Mouse (Mus musculus) gastrocnemius, adult 8-10 months (tissue): Measurements from ENCODE around the gene Cdk11b. TPM values are rescaled to one million over a fixed set of nuclear protein-coding genes. Genes with fewer than 3 reads are reported as not detected.
"Not testable (repeated sequence)": the region's sequence is repeated elsewhere in the genome, so short reads cannot be mapped to it uniquely, and the experiment has no call there.

Experiments used
- DNase-seq, 2 experiments: peaks; one replicate each; pipeline ENCODE4 v3.0.0; 2022; ENCODE audit warnings: low spot score in 2 of 2
- total RNA-seq, 4 experiments: library from RNA; stranded (reverse); gene quantifications; 2 replicates each; pipeline ENCODE4 v1.2.4; 2022

Cdk11b gene
- total RNA-seq, 4 experiments from 2014 or later = 22.7 to 30.1 (median 27.5) TPM

- no peak for DNase-seq
These were observed 42.2 kb downstream of the Cdk11b start for GRCm38 (mm10) chr4:155666903-155667302.

- peak; percentile 97 for DNase-seq
These were observed 44.3 kb downstream of the Cdk11b start, which contains the start of gene Mib2 for GRCm38 (mm10) chr4:155668689-155669597. Gene Mib2 (minus strand): TSS chr4:155669198.

GRCm38 (mm10) chr4:155669598-155670075, 45.0 kb downstream of the Cdk11b start:
- no peak for DNase-seq

GRCm38 (mm10) chr4:155670236-155670635, 45.6 kb downstream of the Cdk11b start:
- DNase-seq = not testable (repeated sequence)

GRCm38 (mm10) chr4:155672082-155672481, 47.4 kb downstream of the Cdk11b start:
- no peak for DNase-seq

- no peak for DNase-seq
These were observed 51.3 kb downstream of the Cdk11b start for GRCm38 (mm10) chr4:155675991-155676390.

GRCm38 (mm10) chr4:155683670-155684277, 59.1 kb downstream of the Cdk11b start:
- DNase-seq = not testable (repeated sequence)

GRCm38 (mm10) chr4:155687764-155688163, 63.1 kb downstream of the Cdk11b start:
- DNase-seq = not testable (repeated sequence)

GRCm38 (mm10) chr4:155690571-155691375, 66.1 kb downstream of the Cdk11b start:
- DNase-seq = no peak

GRCm38 (mm10) chr4:155692421-155692820, 67.8 kb downstream of the Cdk11b start:
- DNase-seq = no peak

GRCm38 (mm10) chr4:155694111-155694481, 69.4 kb downstream of the Cdk11b start, which contains the start of gene Fndc10:
Gene Fndc10 (plus strand): TSS chr4:155694342.
- DNase-seq = peak; percentile 25 to 50

GRCm38 (mm10) chr4:155694482-155695401, 70.1 kb downstream of the Cdk11b start:
- peak; percentile 16 to 31 for DNase-seq

GRCm38 (mm10) chr4:155695531-155696062, 70.9 kb downstream of the Cdk11b start:
- DNase-seq = no peak

GRCm38 (mm10) chr4:155696261-155697255, 71.9 kb downstream of the Cdk11b start:
- DNase-seq = no peak

Other genes starting within 250 kb of the Cdk11b start
- under 1 TPM; 0.67 to 0.92 (median 0.76) TPM for gene Gabrd, start 226.7 kb upstream of the Cdk11b start, total RNA-seq
- under 1 TPM; 0.22 to 0.47 (median 0.39) TPM for gene Cfap74, start 215.7 kb upstream of the Cdk11b start, total RNA-seq
- gene Tmem52, start 155.7 kb upstream of the Cdk11b start, total RNA-seq = 100 to 1,000 TPM; 139 to 250 (median 181) TPM
- gene Gnb1, start 133.5 kb upstream of the Cdk11b start, total RNA-seq = 10 to 100 TPM; 44.1 to 58.4 (median 47.3) TPM
- gene Nadk, start 62.5 kb upstream of the Cdk11b start, total RNA-seq = 10 to 100 TPM; 10.8 to 19.0 (median 15.8) TPM
- gene Slc35e2, start 23.4 kb upstream of the Cdk11b start, total RNA-seq = 1 to 10 TPM; 2.8 to 3.8 (median 3.4) TPM
- not detected for gene Gm10563, start 20.6 kb downstream of the Cdk11b start, total RNA-seq
- gene Mmp23, start 28.5 kb downstream of the Cdk11b start, total RNA-seq = 1 to 10 TPM in 2 of 4 experiments, under 1 TPM in 2; 0.70 to 1.6 (median 1.1) TPM
- gene Mib2, start 44.3 kb downstream of the Cdk11b start, total RNA-seq = 10 to 100 TPM; 17.8 to 22.6 (median 18.8) TPM
- gene Fndc10, start 69.5 kb downstream of the Cdk11b start, total RNA-seq = 1 to 10 TPM in 3 of 4 experiments, under 1 TPM in 1; 0.70 to 1.5 (median 1.1) TPM
- 10 to 100 TPM; 37.8 to 42.0 (median 38.2) TPM for gene Ssu72, start 79.9 kb downstream of the Cdk11b start, total RNA-seq
- gene Tmem240, start 109.9 kb downstream of the Cdk11b start, total RNA-seq = under 1 TPM; 0.19 to 0.62 (median 0.37) TPM
- 10 to 100 TPM; 23.8 to 25.1 (median 23.9) TPM for gene Atad3a, start 136.2 kb downstream of the Cdk11b start, total RNA-seq
- 1 to 10 TPM; 4.0 to 8.9 (median 6.2) TPM for gene Vwa1, start 149.8 kb downstream of the Cdk11b start, total RNA-seq
- gene Tmem88b, start 161.0 kb downstream of the Cdk11b start, total RNA-seq = under 1 TPM; 0.21 to 0.72 (median 0.31) TPM
- gene Ankrd65, start 165.6 kb downstream of the Cdk11b start, total RNA-seq = not detected
- gene Mrpl20, start 178.0 kb downstream of the Cdk11b start, total RNA-seq = 10 to 100 TPM; 46.2 to 50.5 (median 47.7) TPM
- gene Ccnl2, start 187.6 kb downstream of the Cdk11b start, total RNA-seq = 10 to 100 TPM; 11.6 to 19.5 (median 15.0) TPM
- gene Aurkaip1, start 206.4 kb downstream of the Cdk11b start, total RNA-seq = 10 to 100 TPM; 73.1 to 83.9 (median 79.0) TPM
- gene Mxra8, start 214.8 kb downstream of the Cdk11b start, total RNA-seq = 10 to 100 TPM; 16.5 to 34.5 (median 24.9) TPM
- gene Dvl1, start 222.5 kb downstream of the Cdk11b start, total RNA-seq = 100 to 1,000 TPM; 117 to 124 (median 120) TPM
- gene Tas1r3, start 238.5 kb downstream of the Cdk11b start, total RNA-seq = under 1 TPM in 2 of 4 experiments, not detected in 2; 0.11 to 0.12 TPM
- gene Cptp, start 244.6 kb downstream of the Cdk11b start, total RNA-seq = 10 to 100 TPM; 11.0 to 18.7 (median 16.1) TPM
- 10 to 100 TPM; 13.0 to 16.8 (median 14.1) TPM for gene Ints11, start 244.7 kb downstream of the Cdk11b start, total RNA-seq